Comparison of ENCODE assay signal across 8 mouse cellular contexts in genomic region chr5:120647814-120648491, GRCm38 (mm10). TPM values are rescaled to one million over a fixed set of nuclear protein-coding genes. Genes with fewer than 3 reads are reported as not detected.
DNase-seq lines count a peak whose midpoint lies in the region; ATAC-seq lines count a peak whose summit lies in the region.

No protein-coding gene starts in this region.

- peaks cover 32% of the 10 kb centered on the region for H3K27me3 ChIP-seq in lung, embryonic 16.5 days (ENCODE audit: control insufficient read depth, insufficient read depth, low read depth, low read length)

- no peak overlapping the region for H3K9ac ChIP-seq in lung, embryonic 16.5 days (ENCODE audit: low read length)

- H3K36me3 ChIP-seq in lung, embryonic 16.5 days (ENCODE audit: control insufficient read depth, insufficient read depth, low read length), result no peaks in the 10 kb centered on the region

- H3K4me1 ChIP-seq in lung, embryonic 16.5 days (replicated peaks; ENCODE audit: control insufficient read depth, insufficient read depth, low read length), result peaks cover 9% of the 10 kb centered on the region

- H3K27ac ChIP-seq in lung, embryonic 16.5 days (ENCODE audit: low read length), result no peak overlapping the region

- peak overlapping the region; percentile 54; the same call in 1 of the 2 replicates for H3K4me2 ChIP-seq in lung, embryonic 16.5 days (ENCODE audit: low read depth, low read length)

- peak; percentile 38; the same call in 1 of the 2 replicates for ATAC-seq in frontal cortex, adult (ENCODE audit: low TSS enrichment)
- ATAC-seq in lung, embryonic 16.5 days (ENCODE audit: low read depth), result no peak

- 29% methylated on average over 12 of the region's 12 CpGs for WGBS in lung, embryonic 16.5 days

- H3K4me3 ChIP-seq in lung, embryonic 16.5 days (ENCODE audit: low read length), result no peak overlapping the region

- no peaks in the 10 kb centered on the region for H3K9me3 ChIP-seq in lung, embryonic 16.5 days (ENCODE audit: control insufficient read depth, low read length)

- no peak for DNase-seq in frontal cortex, postnatal 25 days (ENCODE audit: low spot score in 2 of 2)
- DNase-seq in lung, postnatal 25 days (ENCODE audit: low spot score), result no peak
- peak; percentile 25 to 71 for DNase-seq in kidney, postnatal 25 days
- peak; percentile 38 to 56 for DNase-seq in thymus, adult 18-20 months
- no peak for DNase-seq in spleen, adult 12 weeks (ENCODE audit: low spot score)
- DNase-seq in urinary bladder, postnatal 4 days (ENCODE audit: low spot score in 2 of 2), result no peak

RNA-seq across cellular contexts. Expression of gene Rasal1, which starts 0.7 kb away (rescaled TPM):
- 0.18 and 0.44 TPM in 2 replicates for polyA plus RNA-seq in lung, embryonic 16.5 days (2015; fragmentation: Nextera tagmentation; extraction: Ambion mirVana)

RNA-seq across cellular contexts. Expression of gene Cfap73, which starts 13.9 kb away (rescaled TPM):
- polyA plus RNA-seq in lung, embryonic 16.5 days (2015; fragmentation: Nextera tagmentation; extraction: Ambion mirVana), result 0.94 and 1.5 TPM in 2 replicates

RNA-seq across cellular contexts. Expression of gene Ddx54, which starts 35.4 kb away (rescaled TPM):
- polyA plus RNA-seq in lung, embryonic 16.5 days (2015; fragmentation: Nextera tagmentation; extraction: Ambion mirVana), result 36.8 and 37.8 TPM in 2 replicates

RNA-seq across cellular contexts. Expression of gene Rita1, which starts 35.6 kb away (rescaled TPM):
- polyA plus RNA-seq in lung, embryonic 16.5 days (2015; fragmentation: Nextera tagmentation; extraction: Ambion mirVana), result 13.8 and 14.0 TPM in 2 replicates

RNA-seq across cellular contexts. Expression of gene Iqcd, which starts 59.1 kb away (rescaled TPM):
- polyA plus RNA-seq in lung, embryonic 16.5 days (2015; fragmentation: Nextera tagmentation; extraction: Ambion mirVana), result 1.2 and 1.9 TPM in 2 replicates

Comparison
In these comparisons a context has a peak if more than half of its experiments do, and no peak if none do; other contexts are left out.
1. DNase-seq: peak in kidney, postnatal 25 days (2 of 2) and thymus, adult 18-20 months (2 of 2); none in frontal cortex, postnatal 25 days (0 of 2), lung, postnatal 25 days (single experiment), spleen, adult 12 weeks (single experiment) and urinary bladder, postnatal 4 days (0 of 2).